Mouse (Mus musculus) liver, postnatal 0 days (tissue): ENCODE measurements around the gene Ddx41. TPM values are rescaled to one million over a fixed set of nuclear protein-coding genes. Genes with fewer than 3 reads are reported as not detected.
A peak's percentile ranks its signal among the peaks of the same experiment; 100 is the strongest.

Experiments
- ATAC-seq: fragments of 200-750 bp; cut with Nextera tagmentation; 2 replicates; pipeline ENCODE4 v1.8.0; 2017; ENCODE audit warnings: mild to moderate bottlenecking, moderate library complexity
- DNase-seq: peaks from one replicate; pipeline ENCODE4 v3.0.0-alpha.2; 2016
- H3K27ac ChIP-seq: fragments of 300-500 bp; sonication (generic); 2 replicates; pipeline ENCODE4 v1.5.1; 2014; ENCODE audit warnings: antibody characterized with exemption, moderate library complexity, mild to moderate bottlenecking, low read depth
- H3K27me3 ChIP-seq: fragments of 300-500 bp; sonication (generic); 2 replicates; pipeline ENCODE4 v1.6.1; 2014; ENCODE audit warnings: low read length, control low read depth, mixed read lengths; ENCODE audit not compliant: insufficient read depth
- H3K36me3 ChIP-seq: fragments of 300-500 bp; sonication (generic); replicated peaks from 2 replicates; pipeline ENCODE4 v1.6.1; 2014; ENCODE audit warnings: mild to moderate bottlenecking, control low read depth, low read length, moderate library complexity, mixed read lengths; ENCODE audit not compliant: insufficient read depth
- H3K4me1 ChIP-seq: fragments of 300-500 bp; sonication (generic); 2 replicates; pipeline ENCODE4 v1.6.1; 2014; ENCODE audit warnings: antibody characterized with exemption, mild to moderate bottlenecking, control low read depth; ENCODE audit not compliant: insufficient read depth
- H3K4me2 ChIP-seq: fragments of 300-500 bp; sonication (generic); 2 replicates; pipeline ENCODE4 v1.6.1; 2014; ENCODE audit warnings: low read depth, mild to moderate bottlenecking, low read length, moderate library complexity, mixed read lengths
- H3K4me3 ChIP-seq: fragments of 300-500 bp; sonication (generic); 2 replicates; pipeline ENCODE4 v1.5.1; 2014; ENCODE audit warnings: low read depth, low read length
- H3K9ac ChIP-seq: fragments of 300-500 bp; sonication (generic); replicated peaks from 2 replicates; pipeline ENCODE4 v1.6.1; 2014; ENCODE audit warnings: mild to moderate bottlenecking, moderate library complexity
- H3K9me3 ChIP-seq: fragments of 300-500 bp; sonication (generic); 2 replicates; pipeline ENCODE4 v1.6.1; 2016; ENCODE audit warnings: mild to moderate bottlenecking, control low read depth, low read length, mixed read lengths
- CTCF ChIP-seq: sonication (generic); IDR thresholded peaks from 2 replicates; pipeline ENCODE4 v1.5.1; 2016; ENCODE audit warnings: antibody characterized with exemption, low read depth
- EP300 ChIP-seq: IDR thresholded peaks from 2 replicates; pipeline ENCODE4 v1.6.1; 2016; ENCODE audit warnings: antibody characterized with exemption, low read depth, mild to moderate bottlenecking
- WGBS: fragments of 180-500 bp; shearing (Covaris S2); extraction: QIAGEN DNeasy Blood & Tissue Kit; methylation state at CpG from one replicate; pipeline ENCODE4 v1.1.7; 2014; ENCODE audit not compliant: insufficient replicate concordance; 5-methylcytosine and 5-hydroxymethylcytosine counted together
- polyA plus RNA-seq: library from polyadenylated mRNA; unstranded; fragments of >200 nt; fragmentation: Nextera tagmentation; extraction: Ambion mirVana; gene quantifications from 2 replicates; pipeline ENCODE4 v1.2.1, GENCODE M21; 2015

The Ddx41 gene
- polyA plus RNA-seq, 1 experiment from 2014 or later = 17.0 TPM

GRCm38 (mm10) chr13:55547916-55548315 lies 11.5 kb upstream of the Ddx41 start:
- DNase-seq (no peak), ATAC-seq (no peak)
- 85% methylated on average over 2 of the region's 2 CpGs for WGBS
- Histone ChIP-seq H3K27ac (no peak overlapping the region), H3K4me3 (no peak overlapping the region), H3K4me2 (no peak overlapping the region), H3K36me3 (peaks cover 50% of the 10 kb centered on the region), H3K9ac (no peak overlapping the region), H3K9me3 (no peaks in the 10 kb centered on the region), H3K27me3 (no peaks in the 10 kb centered on the region), H3K4me1 (no peaks in the 10 kb centered on the region)
- TF ChIP-seq CTCF (no peak), EP300 (no peak)

- WGBS = 63% methylated on average over 6 of the region's 6 CpGs
- peak; percentile 85 for ATAC-seq
Measured at GRCm38 (mm10) chr13:55544792-55545191, 8.3 kb upstream of the Ddx41 start.

GRCm38 (mm10) chr13:55543447-55543846 lies 7.0 kb upstream of the Ddx41 start:
- WGBS = 80% methylated on average over 8 of the region's 8 CpGs
- Histone ChIP-seq H3K4me3 (no peak overlapping the region), H3K9me3 (no peaks in the 10 kb centered on the region), H3K27ac (no peak overlapping the region), H3K4me1 (no peaks in the 10 kb centered on the region), H3K4me2 (no peak overlapping the region), H3K27me3 (no peaks in the 10 kb centered on the region), H3K36me3 (peaks cover 63% of the 10 kb centered on the region), H3K9ac (no peak overlapping the region)
- no peak for ATAC-seq
- no peak for TF ChIP-seq EP300
- TF ChIP-seq CTCF = no peak
- DNase-seq = no peak

More at GRCm38 (mm10) chr13:55544792-55545191, 8.3 kb upstream of the Ddx41 start:
- Histone ChIP-seq H3K4me2 (no peak overlapping the region), H3K4me1 (no peaks in the 10 kb centered on the region), H3K9ac (no peak overlapping the region), H3K4me3 (no peak overlapping the region), H3K36me3 (peaks cover 62% of the 10 kb centered on the region), H3K27ac (no peak overlapping the region), H3K9me3 (no peaks in the 10 kb centered on the region), H3K27me3 (no peaks in the 10 kb centered on the region)
- no peak for TF ChIP-seq EP300
- no peak for TF ChIP-seq CTCF
- no peak for DNase-seq

- no peaks in the 10 kb centered on the region for H3K27me3 ChIP-seq
- ATAC-seq (no peak), DNase-seq (no peak)
- H3K9me3 ChIP-seq = no peaks in the 10 kb centered on the region
- H3K4me1 ChIP-seq = no peaks in the 10 kb centered on the region
- TF ChIP-seq EP300 = no peak
- no peak for TF ChIP-seq CTCF
- no peak overlapping the region for H3K4me2 ChIP-seq
- WGBS = 95% methylated on average over 4 of the region's 4 CpGs
- H3K9ac ChIP-seq = no peak overlapping the region
- no peak overlapping the region for H3K4me3 ChIP-seq
- no peak overlapping the region for H3K27ac ChIP-seq
- peaks cover 67% of the 10 kb centered on the region for H3K36me3 ChIP-seq
Measured at GRCm38 (mm10) chr13:55542891-55543290, 6.4 kb upstream of the Ddx41 start.

- H3K9ac ChIP-seq = no peak overlapping the region
- peaks cover 57% of the 10 kb centered on the region for H3K36me3 ChIP-seq
- H3K27me3 ChIP-seq = no peaks in the 10 kb centered on the region
- peaks cover 5% of the 10 kb centered on the region; the same call in 1 of the 2 replicates for H3K4me1 ChIP-seq
- H3K4me3 ChIP-seq = no peak overlapping the region
- DNase-seq = no peak
- H3K9me3 ChIP-seq = no peaks in the 10 kb centered on the region
- WGBS = 81% methylated on average over 2 of the region's 2 CpGs
- H3K27ac ChIP-seq = no peak overlapping the region
- no peak for ATAC-seq
- TF ChIP-seq EP300 = no peak
- peak; percentile 26; the same call in 1 of the 2 replicates for TF ChIP-seq CTCF
- H3K4me2 ChIP-seq = no peak overlapping the region
Measured at GRCm38 (mm10) chr13:55540933-55541332, 4.5 kb upstream of the Ddx41 start.

GRCm38 (mm10) chr13:55535796-55536193 lies 663 bp downstream of the Ddx41 start:
- Histone ChIP-seq H3K27ac (peak overlapping the region; percentile 44; the same call in 1 of the 2 replicates), H3K9me3 (no peaks in the 10 kb centered on the region), H3K9ac (peak overlapping the region; percentile 82), H3K27me3 (no peaks in the 10 kb centered on the region), H3K4me3 (peak overlapping the region; percentile 97), H3K36me3 (peaks cover 47% of the 10 kb centered on the region), H3K4me2 (peak overlapping the region; percentile 90), H3K4me1 (peaks cover 15% of the 10 kb centered on the region)
- 18% methylated on average over 17 of the region's 17 CpGs for WGBS
- DNase-seq (no peak), ATAC-seq (no peak)
- TF ChIP-seq EP300 = no peak
- no peak for TF ChIP-seq CTCF

- WGBS = 89% methylated on average over 15 of the region's 15 CpGs
Measured at GRCm38 (mm10) chr13:55535191-55535590, 1.3 kb downstream of the Ddx41 start.

More at GRCm38 (mm10) chr13:55535191-55535590, 1.3 kb downstream of the Ddx41 start:
- TF ChIP-seq CTCF (no peak), EP300 (no peak)
- no peak for DNase-seq
- no peak for ATAC-seq
- no peaks in the 10 kb centered on the region for H3K9me3 ChIP-seq
- no peaks in the 10 kb centered on the region for H3K27me3 ChIP-seq
- H3K27ac ChIP-seq = no peak overlapping the region
- peaks cover 20% of the 10 kb centered on the region for H3K4me1 ChIP-seq
- no peak overlapping the region for H3K4me3 ChIP-seq
- peak overlapping the region; percentile 90 for H3K4me2 ChIP-seq
- peaks cover 47% of the 10 kb centered on the region for H3K36me3 ChIP-seq
- H3K9ac ChIP-seq = no peak overlapping the region; the same call in 1 of the 2 replicates
